Mouse (Mus musculus): ENCODE measurements at regions not wholly inside any gene's neighbourhood (a gene's known extent, or its start where the extent isn't known, plus 50 kb on each side); places are given as distances from the start of the nearest gene placed in this dataset.
"Not testable (repeated sequence)": the region's sequence is repeated elsewhere in the genome, so short reads cannot be mapped to it uniquely, and the experiment has no call there.

DNA sequence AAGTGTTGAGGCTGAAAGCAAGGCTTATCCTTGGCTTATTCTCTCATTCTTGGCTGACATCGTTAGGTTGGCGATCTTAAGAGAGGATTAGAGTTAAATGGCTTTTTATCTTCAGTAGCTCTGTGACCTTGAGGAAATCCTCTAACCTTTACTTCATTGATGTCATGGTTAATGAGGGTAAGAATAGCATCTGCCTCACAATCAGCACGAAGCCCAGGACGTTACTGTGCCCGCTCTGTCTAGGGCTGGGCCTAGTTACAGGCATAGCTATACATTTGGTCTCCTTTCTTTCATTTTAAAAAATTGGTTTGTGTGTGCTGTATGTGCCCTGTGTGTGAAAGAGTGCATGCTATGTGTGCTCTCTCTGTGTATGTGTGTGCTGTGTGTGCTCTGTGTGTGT lies 145.1 kb upstream of the Gadl1 start:
- no peak for DNase-seq (ENCODE audit: low spot score)

DNA sequence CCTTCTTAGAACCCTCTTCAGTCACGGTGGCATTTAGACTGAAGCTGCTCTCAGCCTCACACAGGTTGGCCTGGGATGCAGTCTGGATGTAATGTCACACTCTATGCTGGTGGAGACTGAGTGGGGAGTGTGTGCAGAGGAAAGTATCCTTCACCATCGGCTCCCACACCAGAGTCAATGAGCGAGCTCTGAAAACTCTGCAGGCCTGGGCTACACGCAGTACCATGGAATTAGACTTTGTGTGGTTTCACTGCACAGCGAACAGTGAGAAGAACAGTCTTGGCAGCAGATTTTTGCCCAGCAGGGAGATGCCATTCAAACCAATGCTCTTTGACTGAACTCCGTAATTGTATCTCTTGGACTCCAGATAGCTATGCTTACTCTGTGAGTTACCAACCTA lies 142.8 kb upstream of the Gadl1 start:
- DNase-seq (ENCODE audit: low spot score) = peak; percentile 43

DNA sequence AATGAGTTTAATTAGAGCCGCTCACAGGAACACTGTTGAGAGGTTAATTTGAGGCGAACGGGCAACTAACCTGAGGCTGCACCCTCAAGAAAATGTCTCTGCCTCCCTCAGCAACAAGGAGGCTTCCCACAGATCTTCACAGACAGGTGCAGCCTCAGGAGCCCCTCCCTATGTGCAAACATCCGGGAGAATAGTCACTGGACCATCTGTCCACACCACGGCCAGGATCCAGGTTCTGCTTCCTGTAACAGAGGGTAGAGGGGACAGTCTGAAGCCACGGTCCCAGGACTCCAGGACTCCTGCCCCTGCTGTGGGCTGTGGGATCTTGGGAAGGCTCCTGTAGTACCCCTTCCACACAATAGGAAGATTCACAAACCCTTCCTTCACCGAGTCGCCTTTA lies 134.1 kb upstream of the Gadl1 start:
- DNase-seq (ENCODE audit: low spot score) = no peak

DNA sequence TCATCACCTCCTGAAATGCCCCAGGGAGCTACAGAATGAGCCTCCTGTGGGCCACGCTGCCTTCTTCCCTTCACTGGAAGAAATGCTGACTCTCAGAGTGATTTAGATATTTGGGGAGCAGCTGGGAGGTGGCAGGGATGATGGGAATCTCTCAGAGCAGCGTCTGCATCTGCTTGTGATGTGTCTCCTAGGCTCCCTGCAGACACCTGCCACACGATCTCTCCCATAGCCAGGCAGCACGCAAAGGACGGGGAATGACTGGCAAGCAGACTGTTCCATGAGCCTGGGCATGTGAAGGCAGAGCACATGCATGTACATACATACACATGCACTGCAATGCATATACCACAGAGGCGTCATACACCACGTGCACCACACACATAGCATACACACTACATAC lies 133.4 kb upstream of the Gadl1 start:
- DNase-seq (ENCODE audit: low spot score) = no peak

DNA sequence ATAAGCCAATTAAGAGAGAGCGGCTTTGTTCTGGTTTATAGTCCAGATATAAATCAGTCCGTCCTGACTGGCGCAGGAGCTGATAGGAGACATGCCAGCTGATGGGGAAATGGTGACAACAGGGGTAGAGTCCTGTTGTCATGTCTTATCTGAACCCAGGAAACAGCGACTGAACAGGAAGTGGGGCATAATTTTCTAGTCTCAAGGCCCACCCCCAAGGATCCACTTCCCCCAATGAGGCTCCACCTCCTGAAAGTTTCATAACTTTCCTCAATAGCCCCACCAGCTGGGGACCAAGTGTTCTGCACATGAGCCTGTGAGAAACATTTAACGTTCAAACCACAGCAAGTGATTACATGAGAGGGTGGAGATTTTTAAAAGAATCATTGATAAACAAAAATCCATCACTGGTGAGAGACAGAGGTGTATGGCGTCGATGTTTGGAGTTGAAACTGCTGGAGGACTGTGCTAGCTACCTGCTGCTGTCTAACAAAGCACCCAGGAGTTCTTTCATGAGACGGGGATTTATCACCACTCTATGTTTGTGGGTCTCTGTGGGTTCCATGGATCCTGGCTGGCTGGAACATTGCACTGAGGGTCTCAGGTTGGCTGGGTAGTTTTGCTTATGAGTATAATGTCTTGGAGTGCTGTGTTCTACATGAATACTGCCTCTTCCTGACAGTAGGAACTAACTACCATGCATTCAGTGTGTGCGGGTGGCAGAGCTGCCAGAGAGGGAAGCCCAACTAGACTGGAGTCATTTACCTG lies 132.0 kb upstream of the Gadl1 start:
- DNase-seq (ENCODE audit: low spot score) = no peak

DNA sequence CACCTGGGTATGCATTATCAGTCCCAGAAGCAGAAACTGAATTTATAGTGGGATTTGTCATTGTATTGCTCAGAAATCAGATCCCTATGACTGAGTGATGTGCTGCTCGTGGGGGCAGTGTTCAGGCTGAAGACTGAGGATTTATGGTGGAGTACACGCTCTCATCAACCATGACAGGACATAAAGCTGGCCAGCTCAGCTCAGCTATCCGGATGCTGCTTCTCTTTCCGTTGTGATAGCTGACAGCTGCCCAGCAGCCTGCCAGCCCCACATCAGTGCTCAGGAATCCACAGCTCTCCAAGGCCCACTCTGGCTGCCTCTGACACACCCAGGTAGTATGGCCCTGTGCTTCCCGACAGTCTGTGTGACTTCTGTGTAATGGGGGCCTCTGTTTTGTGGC lies 130.4 kb upstream of the Gadl1 start:
- no peak for DNase-seq (ENCODE audit: low spot score)

DNA sequence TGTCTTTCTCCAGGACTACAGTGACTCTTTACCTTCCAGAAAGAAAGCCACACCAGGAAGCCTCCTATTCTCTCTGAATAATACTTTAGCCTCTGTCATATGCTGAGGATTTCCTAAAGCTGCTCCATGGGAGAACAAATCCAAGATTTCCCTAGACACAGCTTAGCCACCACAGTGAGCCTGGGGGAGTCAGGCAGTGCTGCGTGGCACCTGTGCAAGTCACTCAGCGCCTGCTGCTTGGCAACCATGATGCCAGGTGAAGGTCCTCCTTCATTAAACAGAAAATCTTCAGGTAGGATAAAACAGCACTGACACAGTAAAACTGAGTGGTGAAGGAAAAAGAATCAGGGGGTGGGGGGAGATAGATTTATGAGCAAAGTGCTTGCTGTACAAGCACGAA lies 109.9 kb upstream of the Gadl1 start:
- DNase-seq (ENCODE audit: low spot score) = no peak

DNA sequence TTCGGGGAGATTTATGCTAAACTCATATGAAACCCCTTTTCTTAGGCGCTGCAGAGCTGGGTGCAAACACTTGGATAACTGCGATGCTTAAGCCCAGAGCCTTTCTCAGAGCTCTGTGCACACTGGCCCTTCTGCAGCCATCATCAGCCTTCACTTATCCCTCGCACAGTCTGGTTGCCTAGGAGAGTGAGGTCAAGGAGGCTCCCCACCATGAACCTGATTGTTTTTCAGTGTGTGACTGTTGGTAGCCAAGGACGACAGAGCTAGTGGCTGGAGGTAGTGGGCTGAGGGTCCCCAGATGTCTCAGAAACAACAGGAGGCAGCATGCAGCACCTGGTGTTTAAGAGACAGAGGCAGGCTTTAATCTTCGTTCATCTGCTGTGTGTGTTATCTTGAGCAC lies 108.6 kb upstream of the Gadl1 start:
- no peak for DNase-seq (ENCODE audit: low spot score)

DNA sequence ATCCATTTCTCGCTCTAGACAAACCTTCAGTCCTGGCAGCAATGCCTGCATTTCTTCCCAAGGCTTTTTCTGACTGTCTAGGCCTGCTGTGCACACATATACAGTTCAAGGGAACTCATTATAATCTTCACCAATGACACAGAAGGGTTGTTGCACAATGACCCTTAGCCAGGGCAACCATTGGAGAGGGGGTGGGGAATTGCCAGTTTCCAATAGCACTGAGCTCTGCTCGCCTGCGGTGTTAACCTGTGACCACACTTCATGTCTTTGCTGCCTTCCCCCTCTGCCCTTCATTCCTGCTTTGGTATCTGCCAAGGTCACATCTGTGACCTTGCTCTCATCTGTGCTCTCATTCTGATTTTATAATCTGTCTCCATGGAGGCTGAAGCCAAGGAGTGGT lies 106.2 kb upstream of the Gadl1 start:
- no peak for DNase-seq (ENCODE audit: low spot score)

DNA sequence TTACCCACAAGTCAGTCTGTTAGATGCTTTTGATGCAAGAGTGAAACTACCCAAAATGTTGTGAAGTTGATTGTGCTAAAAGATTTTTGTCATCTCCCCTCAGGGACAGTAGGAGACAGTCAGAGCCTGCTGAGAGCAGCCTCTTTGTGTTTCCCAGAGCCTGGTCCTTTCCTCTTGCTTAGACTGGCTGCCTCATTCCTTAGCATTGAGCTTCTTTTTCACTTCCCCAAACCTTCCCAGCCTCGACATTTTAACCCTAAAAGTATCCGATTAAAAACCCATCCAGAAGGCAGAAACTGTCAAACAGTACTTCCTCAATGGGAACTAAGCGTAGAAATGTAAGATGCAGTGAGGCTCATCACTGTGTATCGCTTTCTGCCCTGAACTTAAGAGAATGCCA lies 104.0 kb upstream of the Gadl1 start:
- DNase-seq (ENCODE audit: low spot score) = no peak

DNA sequence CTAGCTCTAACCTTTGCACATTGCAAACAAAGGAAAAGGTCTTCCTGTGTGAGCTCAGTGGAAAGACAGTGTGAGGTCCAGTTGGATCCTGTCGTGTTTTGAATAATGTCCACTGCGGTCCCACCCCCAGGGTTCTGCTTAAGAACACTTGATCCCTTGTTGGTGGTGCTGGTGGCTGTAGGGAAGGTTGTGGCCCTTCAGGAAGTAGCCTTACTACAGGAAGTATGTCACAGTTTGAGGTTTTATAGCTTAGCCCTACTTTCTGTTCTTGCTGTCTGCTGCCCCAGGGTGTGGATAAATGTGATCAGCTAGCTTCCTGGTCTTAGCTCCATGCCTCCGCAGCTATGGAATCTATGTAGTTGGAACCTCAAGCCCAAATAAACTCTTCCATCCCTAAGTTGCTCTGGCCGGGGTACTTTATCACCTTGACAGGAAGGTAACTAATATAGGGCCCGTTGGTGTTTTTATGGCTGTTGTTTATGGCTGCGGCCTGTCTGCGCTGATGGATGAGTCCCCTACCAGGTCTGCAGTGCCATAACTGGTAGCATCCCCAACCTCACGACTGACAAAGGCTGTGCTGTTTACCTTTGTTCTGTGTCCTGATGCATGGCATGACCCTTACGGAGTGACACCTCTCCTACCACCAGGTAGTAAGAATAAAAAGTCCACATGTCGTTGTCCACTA lies 103.1 kb upstream of the Gadl1 start:
- DNase-seq (ENCODE audit: low spot score) = no peak

DNA sequence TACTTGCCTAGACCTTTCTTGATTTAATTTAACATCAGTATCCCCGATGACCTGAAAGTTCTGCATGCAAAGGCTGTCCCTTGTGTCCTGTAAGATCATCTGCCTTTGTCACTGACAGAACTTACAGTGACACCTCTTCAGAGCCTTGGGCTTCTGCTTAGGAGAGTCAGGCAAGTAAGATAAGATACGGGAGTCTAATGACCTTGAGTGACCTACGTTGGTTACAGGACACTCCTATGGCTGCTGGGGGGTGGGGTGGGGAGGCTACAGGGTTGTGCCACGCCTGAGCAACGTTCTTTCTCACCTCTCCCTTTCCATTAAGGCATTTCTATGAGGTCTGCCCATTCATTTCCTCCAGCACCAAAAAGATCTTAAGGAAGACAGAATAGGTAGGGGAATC lies 69.1 kb upstream of the Gadl1 start:
- no peak for DNase-seq (ENCODE audit: low spot score)

DNA sequence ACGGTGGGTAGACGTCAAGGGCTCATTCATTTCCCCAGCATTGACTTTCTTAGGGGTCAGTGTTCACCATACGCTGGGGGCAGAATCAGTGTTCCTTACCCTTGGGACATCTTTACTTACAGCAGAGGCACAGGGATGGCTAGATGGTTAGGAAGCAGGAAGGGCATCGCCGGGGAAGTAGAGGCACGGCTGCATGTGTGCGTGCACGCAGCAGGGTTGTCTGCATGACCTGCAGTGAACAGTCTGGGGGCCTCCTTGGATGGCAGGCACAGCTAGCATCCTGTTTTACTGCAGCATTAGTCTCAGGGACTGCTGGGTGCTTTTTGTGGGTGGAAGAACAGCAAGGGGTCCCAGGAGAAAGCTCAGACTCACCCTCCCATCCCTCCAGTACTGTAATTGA lies 68.5 kb upstream of the Gadl1 start:
- DNase-seq (ENCODE audit: low spot score) = no peak

DNA sequence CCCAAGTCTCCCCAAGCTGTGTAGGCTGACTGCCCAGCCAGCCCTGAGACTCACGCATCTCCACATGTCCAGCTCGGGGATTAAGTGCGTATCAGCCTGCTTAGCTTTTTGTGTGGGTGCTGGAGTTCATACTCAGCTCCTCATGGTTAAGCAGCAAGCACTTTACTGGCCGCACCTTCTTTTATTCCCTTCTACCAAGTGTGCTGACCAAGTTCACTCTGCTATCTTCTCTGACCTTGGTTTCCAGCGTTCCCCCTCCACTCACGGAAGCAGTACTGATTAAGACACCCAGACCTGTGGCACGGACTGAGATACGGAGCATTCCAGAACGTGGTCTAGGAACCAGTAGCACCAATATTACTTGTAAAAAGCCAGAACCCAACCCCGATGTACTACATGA lies 67.6 kb upstream of the Gadl1 start:
- no peak for DNase-seq (ENCODE audit: low spot score)

DNA sequence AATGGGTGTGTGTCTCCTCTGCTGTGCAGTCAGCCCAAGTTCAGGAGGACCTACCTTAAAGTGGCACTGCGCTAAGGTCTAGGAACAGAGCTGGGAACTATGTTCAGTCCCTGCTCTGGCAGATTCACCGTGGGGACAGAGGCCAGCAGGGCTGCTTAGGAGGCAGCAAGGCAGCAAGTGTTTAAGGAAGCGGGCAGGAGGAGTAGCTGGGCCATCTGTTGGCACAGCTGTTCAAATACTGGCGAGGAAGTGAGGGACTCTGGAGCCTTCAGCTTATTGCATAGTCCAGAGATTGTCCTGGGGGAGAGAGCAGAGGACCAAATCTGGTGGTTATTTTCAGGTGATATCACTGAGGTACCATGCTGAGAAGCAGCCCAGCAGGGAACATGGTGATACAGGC lies 64.9 kb upstream of the Gadl1 start:
- DNase-seq (ENCODE audit: low spot score) = no peak

DNA sequence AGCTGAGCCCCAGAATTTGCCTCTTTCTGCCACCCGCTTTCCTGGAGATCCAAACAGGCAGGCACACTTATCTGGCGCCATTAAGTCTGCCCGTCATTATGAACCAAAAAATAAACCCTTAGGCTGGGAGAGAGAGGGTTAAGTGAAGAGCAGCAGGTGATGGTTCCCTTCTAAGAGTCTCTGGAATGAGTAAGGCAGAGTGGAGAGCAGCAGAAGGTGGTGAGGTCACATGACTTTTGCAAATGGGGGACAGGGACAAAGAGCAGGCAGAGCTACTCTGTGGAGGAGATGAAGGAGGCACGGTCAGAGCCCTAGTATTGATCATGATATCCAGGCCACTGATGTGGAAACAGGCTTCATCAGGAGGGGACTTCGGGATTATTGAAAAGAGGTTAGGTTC lies 64.2 kb upstream of the Gadl1 start:
- no peak for DNase-seq (ENCODE audit: low spot score)

DNA sequence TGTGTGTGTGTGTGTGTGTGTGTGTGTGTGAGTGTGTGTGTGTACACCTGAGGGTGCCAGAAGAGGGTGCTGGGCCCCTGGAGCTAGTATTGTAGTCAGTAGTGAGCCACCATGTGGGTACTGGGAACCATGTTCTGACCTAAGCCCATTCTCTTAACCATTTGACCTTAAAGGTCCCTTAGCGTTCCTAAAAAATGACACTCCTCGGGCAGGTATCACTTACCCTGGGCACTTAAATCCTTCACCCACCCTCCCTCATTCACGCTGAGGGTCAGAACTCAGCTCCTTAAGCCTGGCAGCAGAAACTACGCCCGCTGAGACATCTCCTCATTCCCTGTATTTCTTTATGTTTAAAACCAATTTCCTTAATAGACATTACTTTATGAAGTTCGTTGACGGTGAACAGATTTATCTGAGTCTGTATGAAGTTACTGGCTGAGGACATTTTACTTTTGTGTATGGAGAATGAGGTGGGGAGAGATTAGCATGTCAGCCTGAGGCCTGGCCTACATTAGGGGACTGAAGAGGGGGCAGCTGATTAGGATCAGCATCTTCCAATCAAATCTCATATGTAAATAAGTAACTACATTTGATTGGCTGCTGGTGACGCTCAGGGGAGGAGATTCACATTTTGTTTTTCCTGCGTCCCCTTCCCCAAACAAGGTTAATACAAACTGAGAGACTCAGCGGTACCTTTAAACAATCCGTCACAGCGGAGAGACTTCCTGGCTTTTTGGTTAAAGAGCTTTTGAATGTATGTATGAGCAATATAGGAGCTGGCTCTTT lies 61.8 kb upstream of the Gadl1 start:
- no peak for DNase-seq (ENCODE audit: low spot score)

DNA sequence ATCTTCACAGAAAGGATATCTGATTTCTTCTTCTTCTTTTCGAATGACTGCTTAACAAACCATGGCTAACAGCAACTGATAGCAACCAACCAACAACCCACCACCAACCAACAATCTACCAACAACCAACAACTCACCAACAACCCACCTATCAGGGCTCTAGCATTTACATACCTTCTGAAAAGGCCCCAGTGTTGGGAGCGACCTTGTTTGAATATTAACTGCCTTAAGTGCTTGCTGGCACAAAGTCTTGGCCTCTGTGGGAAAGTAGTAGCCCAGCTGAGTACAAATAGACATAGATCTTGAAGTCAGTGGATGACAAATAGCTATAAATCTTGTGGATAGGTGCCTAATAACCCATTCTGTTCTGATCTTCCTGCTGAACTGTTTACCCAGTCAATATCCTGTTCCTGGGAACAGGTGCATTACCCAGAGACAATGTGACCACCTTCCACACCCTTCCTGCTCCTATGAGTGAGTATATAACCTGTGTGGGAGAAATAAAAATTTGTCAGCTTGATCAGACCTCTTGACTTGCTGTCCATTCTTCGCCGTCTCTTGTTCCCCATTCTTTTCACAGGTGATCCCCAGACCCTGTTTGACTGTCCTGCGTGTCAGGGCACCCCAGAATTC lies 55.9 kb upstream of the Gadl1 start:
- not testable (repeated sequence) for DNase-seq (ENCODE audit: low spot score)

DNA sequence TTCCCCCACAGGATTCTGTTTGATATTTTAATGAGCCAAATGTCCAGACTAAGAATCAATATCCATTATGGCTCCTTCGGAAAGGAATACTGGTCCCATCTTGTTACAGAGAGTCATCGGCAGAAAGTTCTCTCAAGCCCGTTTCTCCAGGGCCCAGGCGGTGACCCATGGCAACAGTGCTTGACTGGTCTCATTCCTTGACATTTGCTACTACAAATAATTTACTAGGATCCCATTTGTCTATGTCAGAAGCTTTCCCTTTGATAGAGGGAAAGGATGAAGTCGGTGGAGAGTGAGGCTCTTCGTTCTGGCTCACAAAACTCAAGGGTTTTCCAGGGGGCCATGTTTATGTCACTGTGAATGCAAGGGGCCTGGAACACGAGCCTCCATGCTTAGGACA lies 52.0 kb upstream of the Gadl1 start:
- no peak for DNase-seq (ENCODE audit: low spot score)

DNA sequence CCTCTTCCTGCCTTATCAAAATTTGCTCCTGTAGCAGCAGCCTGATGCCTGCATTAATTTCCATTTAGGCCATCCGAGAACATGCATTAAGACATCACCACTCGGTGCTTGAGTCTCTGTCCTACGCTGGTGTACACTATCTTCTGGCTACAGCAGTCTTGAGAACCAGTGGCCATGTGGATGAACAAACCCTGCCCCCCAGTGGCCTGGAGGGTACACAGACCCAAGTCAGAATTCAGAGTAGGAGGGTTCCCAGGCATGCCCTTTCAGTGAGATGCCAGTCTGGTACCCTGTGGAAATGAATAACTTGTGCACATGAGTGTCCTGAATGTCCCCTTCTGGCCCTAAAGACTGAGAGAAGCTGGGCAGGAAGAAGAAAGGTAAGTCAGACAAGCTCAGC lies 50.4 kb upstream of the Gadl1 start:
- no peak for DNase-seq (ENCODE audit: low spot score)
